Mouse (Mus musculus): ENCODE data around the gene Mut.

GRCm38 (mm10) chr17:40934420-40935231 is at the start of gene Mut, which contains the start of gene Cenpq:
- peak; percentile 39; the same call in 1 of the 2 replicates for TF ChIP-seq ZMIZ1 (IDR thresholded peaks at IDR 0.05; ENCODE audit: low read depth, low read length)
- TF ChIP-seq EP300 (IDR thresholded peaks at IDR 0.05; ENCODE audit: low read depth in 1 of 2, low read length in 2 of 2): no peak
- TF ChIP-seq ELF1 (IDR thresholded peaks at IDR 0.05; ENCODE audit: low read depth, low read length): peak; percentile 90
